Mouse (Mus musculus): ENCODE measurements at regions not wholly inside any gene's neighbourhood (a gene's known extent, or its start where the extent isn't known, plus 50 kb on each side); places are given as distances from the start of the nearest gene placed in this dataset.

DNA sequence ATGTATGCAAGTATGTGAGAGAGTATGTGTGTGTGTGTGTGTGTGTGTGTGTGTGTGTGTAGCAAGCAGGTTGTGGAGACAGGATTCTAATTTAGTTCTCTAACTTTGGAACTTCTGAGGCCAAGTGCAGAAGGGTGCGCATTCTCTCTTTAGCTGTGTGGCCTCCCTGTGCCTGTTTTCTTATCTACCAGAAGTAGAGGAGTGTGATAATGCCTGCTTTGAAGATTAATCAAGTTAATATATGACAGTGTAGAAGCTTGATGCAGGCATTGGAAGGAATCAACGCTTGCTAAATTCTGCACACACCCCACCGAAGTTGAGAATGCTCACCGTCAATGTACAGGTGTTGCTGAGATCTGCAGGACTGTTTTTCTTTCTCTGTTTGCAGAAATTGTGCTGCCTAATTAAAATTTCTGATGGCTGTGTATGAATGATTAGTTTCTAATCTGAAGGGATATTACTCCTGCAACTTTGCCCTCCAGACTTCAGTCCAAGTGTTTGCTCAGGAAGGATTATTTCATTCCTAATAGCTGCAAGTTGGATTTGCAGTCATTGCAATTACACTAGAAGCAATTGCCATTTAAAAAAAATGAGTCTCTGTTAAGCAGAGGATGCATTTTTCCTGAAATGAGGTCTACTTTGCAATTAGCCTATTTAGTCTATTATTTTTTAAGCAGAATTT is 162.6 kb upstream of the Arg1 start:
- no peak for TF ChIP-seq POLR2A (IDR thresholded peaks at IDR 0.05; ENCODE audit: control insufficient read depth in 1 of 2, insufficient read depth in 1 of 2, low read depth in 1 of 2, low read length in 2 of 2, poor library complexity in 1 of 2)
- TF ChIP-seq EP300 (IDR thresholded peaks at IDR 0.05; ENCODE audit: low read depth in 1 of 2, low read length in 2 of 2): no peak
- TF ChIP-seq MAZ (IDR thresholded peaks at IDR 0.05; ENCODE audit: low read depth, low read length): no peak
- no peak for TF ChIP-seq KAT2A (conservative IDR thresholded peaks at IDR 0.05; ENCODE audit: low read depth, low read length)
- no peak for TF ChIP-seq POLR2AphosphoS2 (IDR thresholded peaks at IDR 0.05; ENCODE audit: low read length)
- TF ChIP-seq CTCF (IDR thresholded peaks at IDR 0.05 in 2 of 3, conservative IDR thresholded peaks at IDR 0.05 in 1 of 3; ENCODE audit: control insufficient read depth in 1 of 3, insufficient read depth in 1 of 3, low read depth in 2 of 3, low read length in 3 of 3, poor library complexity in 1 of 3, severe bottlenecking in 1 of 3): no peak
- no peak for TF ChIP-seq MAFK (IDR thresholded peaks at IDR 0.05; ENCODE audit: borderline replicate concordance, low read depth, low read length)
- no peak for TF ChIP-seq E2F4 (IDR thresholded peaks at IDR 0.05; ENCODE audit: borderline replicate concordance, low read depth, low read length)
